Mouse (Mus musculus) mouse embryonic stem cell (cell line): ENCODE measurements around the gene Mettl23.

ENCODE experiments used
- in situ Hi-C, 2 experiments: fragments of 300-500 bp; cut with MboI; formaldehyde crosslinking; loops; 1 replicate in 1 of 2; 3 replicates in 1 of 2; pipeline ENCODE4 v1.14.3; 2019 to 2020; ENCODE audit warnings: low sequenced_read_pairs in 2 of 2, low pct_unique_long_range_greater_than_20kb in 1 of 2, mixed read lengths in 1 of 2; ENCODE audit not compliant: unreplicated experiment in 1 of 2

Mettl23 gene

GRCm38 (mm10) chr11:116857183-116857850 is 14.2 kb downstream of the Mettl23 start:
- in situ Hi-C loops = loop anchor here in 1 of 2 experiments (25.0 kb wide), 1 partner anchor 1445 kb away; the partner anchor contains the start of genes Atp5h, Kctd2 and Mrpl58

GRCm38 (mm10) chr11:116864444-116864843 is 21.4 kb downstream of the Mettl23 start:
- in situ Hi-C loops = loop anchor here in 1 of 2 experiments (25.0 kb wide), 1 partner anchor 1452 kb away; the partner anchor contains the start of genes Atp5h, Kctd2 and Mrpl58

GRCm38 (mm10) chr11:116865945-116866585 is 23.0 kb downstream of the Mettl23 start:
- in situ Hi-C loops = loop anchor here in 1 of 2 experiments (25.0 kb wide), 1 partner anchor 1454 kb away; the partner anchor contains the start of genes Atp5h, Kctd2 and Mrpl58

- in situ Hi-C loops = loop anchor here in 1 of 2 experiments (25.0 kb wide), 1 partner anchor 1456 kb away; the partner anchor contains the start of genes Atp5h, Kctd2 and Mrpl58
Measured at GRCm38 (mm10) chr11:116868129-116868528, 25.1 kb downstream of the Mettl23 start.

- in situ Hi-C loops = loop anchor here in 1 of 2 experiments (25.0 kb wide), 1 partner anchor 1457 kb away; the partner anchor contains the start of genes Atp5h, Kctd2 and Mrpl58
Measured at GRCm38 (mm10) chr11:116869223-116869622, 26.1 kb downstream of the Mettl23 start.

- in situ Hi-C loops = loop anchor here in 1 of 2 experiments (25.0 kb wide), 1 partner anchor 1457 kb away; the partner anchor contains the start of genes Atp5h, Kctd2 and Mrpl58
Measured at GRCm38 (mm10) chr11:116869641-116870040, 26.6 kb downstream of the Mettl23 start.

GRCm38 (mm10) chr11:116871538-116871937 is 28.5 kb downstream of the Mettl23 start:
- in situ Hi-C loops = loop anchor here in 1 of 2 experiments (25.0 kb wide), 1 partner anchor 1459 kb away; the partner anchor contains the start of genes Atp5h, Kctd2 and Mrpl58

- in situ Hi-C loops = loop anchor here in 1 of 2 experiments (25.0 kb wide), 1 partner anchor 1462 kb away; the partner anchor contains the start of genes Atp5h, Kctd2 and Mrpl58
Measured at GRCm38 (mm10) chr11:116873987-116874386, 30.9 kb downstream of the Mettl23 start.

- in situ Hi-C loops = loop anchor here (25.0 kb wide), 1 partner anchor 309 kb away; the partner anchor contains the start of gene Sept9 (in 2 of the 2)
Measured at GRCm38 (mm10) chr11:116878454-116878853, 35.4 kb downstream of the Mettl23 start.

GRCm38 (mm10) chr11:116880839-116881238 is 37.8 kb downstream of the Mettl23 start:
- in situ Hi-C loops = loop anchor here (10.0 to 25.0 kb wide), 3 partner anchors 134 to 306 kb away; partner anchors contain the start of gene Sept9 (in 2 of the 2)

GRCm38 (mm10) chr11:116881440-116881839 is 38.4 kb downstream of the Mettl23 start:
- in situ Hi-C loops = loop anchor here (10.0 to 25.0 kb wide), 3 partner anchors 133 to 306 kb away; partner anchors contain the start of gene Sept9 (in 2 of the 2)

- in situ Hi-C loops = loop anchor here (10.0 to 25.0 kb wide), 3 partner anchors 132 to 305 kb away; partner anchors contain the start of gene Sept9 (in 2 of the 2)
Measured at GRCm38 (mm10) chr11:116882446-116882845, 39.4 kb downstream of the Mettl23 start.

- in situ Hi-C loops = loop anchor here (10.0 to 25.0 kb wide), 3 partner anchors 131 to 303 kb away; partner anchors contain the start of gene Sept9 (in 2 of the 2)
Measured at GRCm38 (mm10) chr11:116884061-116884460, 41.0 kb downstream of the Mettl23 start.

- in situ Hi-C loops = loop anchor here (10.0 to 25.0 kb wide), 3 partner anchors 129 to 302 kb away; partner anchors contain the start of gene Sept9 (in 2 of the 2)
Measured at GRCm38 (mm10) chr11:116885275-116886151, 42.4 kb downstream of the Mettl23 start.

- in situ Hi-C loops = loop anchor here (10.0 to 25.0 kb wide), 3 partner anchors 128 to 300 kb away; partner anchors contain the start of gene Sept9 (in 2 of the 2)
Measured at GRCm38 (mm10) chr11:116887136-116887535, 44.1 kb downstream of the Mettl23 start.

- in situ Hi-C loops = loop anchor here (25.0 kb wide), 1 partner anchor 294 kb away; the partner anchor contains the start of gene Sept9 (in 2 of the 2)
Measured at GRCm38 (mm10) chr11:116893532-116894442, 50.7 kb downstream of the Mettl23 start.
